Mouse (Mus musculus): ENCODE measurements around the gene 1700001F09Rik. TPM values are rescaled to one million over a fixed set of nuclear protein-coding genes. Genes with fewer than 3 reads are reported as not detected.

1700001F09Rik gene
- not detected in 2 replicates for polyA plus RNA-seq (2012; ENCODE audit: low replicate concordance)

DNA sequence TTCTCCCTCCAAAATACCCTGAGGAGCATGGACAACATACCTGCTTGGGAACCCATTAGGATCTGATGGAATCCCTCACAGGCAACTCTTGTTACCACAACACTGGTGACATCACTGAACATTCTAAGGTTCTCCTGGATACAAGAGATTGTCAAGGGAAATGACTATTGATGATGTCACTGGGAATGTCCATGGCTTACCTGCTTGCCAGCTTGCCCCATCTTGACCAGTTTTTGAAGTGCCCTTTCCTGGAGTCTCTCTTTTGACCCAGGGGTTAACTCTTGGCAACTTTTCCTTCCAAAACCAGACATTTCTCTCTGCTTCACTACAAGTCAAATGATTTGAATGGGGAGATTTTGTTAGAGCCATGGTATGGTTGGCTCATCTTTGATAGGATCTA is at the start of gene 1700001F09Rik:
1700001F09Rik (minus strand) TSS at position 101 of the 400 bp plus-strand sequence.

DNA sequence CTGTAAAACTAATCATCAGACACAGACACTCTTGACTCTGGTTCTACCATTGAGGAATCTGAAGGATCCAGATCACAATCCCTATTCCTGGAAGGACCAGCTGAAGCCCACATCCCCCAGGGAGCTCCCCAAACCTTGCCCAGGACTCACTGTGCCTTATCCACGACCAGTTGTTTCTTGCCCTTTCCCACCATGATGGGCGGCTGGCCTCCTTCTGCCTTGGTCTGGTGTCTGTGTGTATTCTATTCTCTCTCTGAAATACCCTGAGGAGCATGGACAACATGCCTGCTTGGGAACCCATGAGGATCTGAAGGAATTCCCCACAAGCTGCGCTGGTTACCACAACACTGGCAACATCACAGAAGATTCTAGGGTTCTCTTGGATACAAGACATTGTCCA is 54.1 kb downstream of the 1700001F09Rik start, which contains the start of gene Gm8127:
Gm8127 (minus strand) TSS at position 330 of the 400 bp plus-strand sequence.

Other genes with a start within 250 kb of the 1700001F09Rik start
- not detected in 2 replicates for gene Gm8104, start 247.2 kb downstream of the 1700001F09Rik start, polyA plus RNA-seq (2012; ENCODE audit: low replicate concordance)
- gene Gm7233, start 167.9 kb downstream of the 1700001F09Rik start, polyA plus RNA-seq (2012; ENCODE audit: low replicate concordance) = not detected in 2 replicates
- not detected in 2 replicates for gene Gm8122, start 112.5 kb downstream of the 1700001F09Rik start, polyA plus RNA-seq (2012; ENCODE audit: low replicate concordance)
- gene Gm8126, start 89.2 kb downstream of the 1700001F09Rik start, polyA plus RNA-seq (2012; ENCODE audit: low replicate concordance) = not detected in 2 replicates
- gene Gm9732, start 72.8 kb downstream of the 1700001F09Rik start, polyA plus RNA-seq (2012; ENCODE audit: low replicate concordance) = not detected in 2 replicates
- not detected in 2 replicates for gene Gm8127, start 54.0 kb downstream of the 1700001F09Rik start, polyA plus RNA-seq (2012; ENCODE audit: low replicate concordance)
- not detected in 2 replicates for gene Gm8138, start 68.5 kb upstream of the 1700001F09Rik start, polyA plus RNA-seq (2012; ENCODE audit: low replicate concordance)
- gene Gm5799, start 195.8 kb upstream of the 1700001F09Rik start, polyA plus RNA-seq (2012; ENCODE audit: low replicate concordance) = not detected in 2 replicates
- gene Gm17654, start 231.3 kb upstream of the 1700001F09Rik start, polyA plus RNA-seq (2012; ENCODE audit: low replicate concordance) = not detected in 2 replicates